Mouse (Mus musculus): ENCODE measurements around the gene Arntl. TPM values are rescaled to one million over a fixed set of nuclear protein-coding genes. Genes with fewer than 3 reads are reported as not detected.

The Arntl gene
- total and polyA plus RNA-seq, 2 experiments from 2014 or later = 21.1 to 29.7 TPM

DNA sequence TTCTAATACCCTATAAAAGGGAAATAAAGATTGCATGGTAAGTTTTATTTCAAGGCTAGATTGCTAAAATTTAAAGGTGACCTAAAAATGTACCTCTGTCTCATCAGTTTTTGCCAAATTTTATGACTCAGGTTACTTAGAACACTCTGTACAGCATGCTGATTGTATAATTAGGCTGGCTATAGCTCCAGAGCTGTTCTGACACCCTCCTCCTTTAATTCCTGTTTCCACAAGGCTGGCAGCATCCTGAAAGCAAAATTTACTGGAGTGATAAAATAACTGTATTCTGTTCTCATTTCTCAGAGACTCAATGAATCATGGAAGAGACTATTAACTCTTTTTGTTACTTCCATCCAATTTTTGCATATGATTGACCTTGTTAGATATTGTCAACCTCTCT, 126.8 kb downstream of the Arntl start:
- no peak for TF ChIP-seq CTCF (IDR thresholded peaks at IDR 0.05)
- Histone ChIP-seq H3K9ac (replicated peaks; ENCODE audit: low read length, poor library complexity, severe bottlenecking) (no peak overlapping the region), H3K4me3 (ENCODE audit: low read depth, low read length) (no peak overlapping the region), H3K9me3 (ENCODE audit: low read length) (no peaks in the 10 kb centered on the region), H3K4me1 (ENCODE audit: insufficient read depth, low read length) (no peaks in the 10 kb centered on the region), H3K36me3 (ENCODE audit: insufficient read depth, low read length) (no peaks in the 10 kb centered on the region; the same call in 1 of the 2 replicates), H3K27ac (ENCODE audit: low read depth, low read length) (no peak overlapping the region), H3K4me2 (ENCODE audit: low read depth, low read length, poor library complexity, severe bottlenecking) (no peak overlapping the region), H3K27me3 (ENCODE audit: insufficient read depth, low read length) (no peaks in the 10 kb centered on the region)
- no peak for DNase-seq (ENCODE audit: low spot score)
- no peak for ATAC-seq (ENCODE audit: low FRiP score)

GRCm38 (mm10) chr7:113335250-113335649, 128.0 kb downstream of the Arntl start:
- H3K4me2 ChIP-seq (ENCODE audit: low read depth, low read length, poor library complexity, severe bottlenecking) = no peak overlapping the region
- H3K9me3 ChIP-seq (ENCODE audit: low read length) = no peaks in the 10 kb centered on the region
- no peaks in the 10 kb centered on the region for H3K27me3 ChIP-seq (ENCODE audit: insufficient read depth, low read length)
- ATAC-seq (ENCODE audit: low FRiP score) (no peak), DNase-seq (ENCODE audit: low spot score) (no peak)
- WGBS = 87% methylated on average over 8 of the region's 8 CpGs
- no peak overlapping the region for H3K27ac ChIP-seq (ENCODE audit: low read depth, low read length)
- H3K9ac ChIP-seq (replicated peaks; ENCODE audit: low read length, poor library complexity, severe bottlenecking) = no peak overlapping the region
- no peak for TF ChIP-seq CTCF (IDR thresholded peaks at IDR 0.05)
- no peaks in the 10 kb centered on the region; the same call in 1 of the 2 replicates for H3K36me3 ChIP-seq (ENCODE audit: insufficient read depth, low read length)
- H3K4me1 ChIP-seq (ENCODE audit: insufficient read depth, low read length) = no peaks in the 10 kb centered on the region
- H3K4me3 ChIP-seq (ENCODE audit: low read depth, low read length) = no peak overlapping the region

- Histone ChIP-seq H3K9ac (replicated peaks; ENCODE audit: low read length, poor library complexity, severe bottlenecking) (peak overlapping the region; percentile 33; the same call in 1 of the 2 replicates), H3K36me3 (ENCODE audit: insufficient read depth, low read length) (no peaks in the 10 kb centered on the region), H3K4me1 (ENCODE audit: insufficient read depth, low read length) (no peaks in the 10 kb centered on the region), H3K4me3 (ENCODE audit: low read depth, low read length) (peak overlapping the region; percentile 18; the same call in 1 of the 2 replicates), H3K27ac (ENCODE audit: low read depth, low read length) (peak overlapping the region; percentile 14; the same call in 1 of the 2 replicates), H3K27me3 (ENCODE audit: insufficient read depth, low read length) (no peaks in the 10 kb centered on the region), H3K4me2 (ENCODE audit: low read depth, low read length, poor library complexity, severe bottlenecking) (peak overlapping the region; percentile 41), H3K9me3 (ENCODE audit: low read length) (no peaks in the 10 kb centered on the region)
- ATAC-seq (ENCODE audit: low FRiP score) = peak; percentile 85
- WGBS = 15% methylated on average over 4 of the region's 4 CpGs
- TF ChIP-seq CTCF (IDR thresholded peaks at IDR 0.05) = no peak
- DNase-seq (ENCODE audit: low spot score) = peak; percentile 87
These were observed 140.0 kb downstream of the Arntl start for GRCm38 (mm10) chr7:113347271-113347670.

DNA sequence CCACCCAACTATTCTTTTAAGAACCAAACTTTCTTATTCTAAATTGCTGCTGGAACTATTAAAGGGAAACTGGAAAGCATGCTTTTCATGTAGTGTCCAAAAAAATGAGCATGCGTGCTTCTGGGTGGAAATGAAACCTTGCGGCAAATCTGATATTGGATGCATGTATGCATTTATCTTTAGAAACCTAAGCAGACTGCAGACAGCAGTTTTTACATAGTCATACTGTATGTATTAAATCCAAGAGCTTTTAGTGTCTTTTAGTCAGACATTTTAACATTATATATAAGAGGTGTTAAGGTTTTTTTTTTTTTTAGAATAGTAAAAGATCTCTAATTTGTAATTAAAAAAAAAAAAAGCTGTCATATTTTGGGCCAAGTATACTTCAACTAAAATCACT, 140.4 kb downstream of the Arntl start:
- no peak for TF ChIP-seq CTCF (IDR thresholded peaks at IDR 0.05)
- Histone ChIP-seq H3K9me3 (ENCODE audit: low read length) (no peaks in the 10 kb centered on the region), H3K4me2 (ENCODE audit: low read depth, low read length, poor library complexity, severe bottlenecking) (peak overlapping the region; percentile 41), H3K4me3 (ENCODE audit: low read depth, low read length) (0 out of 2 replicates have a peak overlapping the region, but pooled peaks have one; percentile 18), H3K4me1 (ENCODE audit: insufficient read depth, low read length) (no peaks in the 10 kb centered on the region), H3K9ac (replicated peaks; ENCODE audit: low read length, poor library complexity, severe bottlenecking) (no peak overlapping the region), H3K27me3 (ENCODE audit: insufficient read depth, low read length) (no peaks in the 10 kb centered on the region), H3K27ac (ENCODE audit: low read depth, low read length) (no peak overlapping the region), H3K36me3 (ENCODE audit: insufficient read depth, low read length) (no peaks in the 10 kb centered on the region)
- 62% methylated on average over 2 of the region's 2 CpGs for WGBS
- DNase-seq (ENCODE audit: low spot score) (peak; percentile 5), ATAC-seq (ENCODE audit: low FRiP score) (no peak)

DNA sequence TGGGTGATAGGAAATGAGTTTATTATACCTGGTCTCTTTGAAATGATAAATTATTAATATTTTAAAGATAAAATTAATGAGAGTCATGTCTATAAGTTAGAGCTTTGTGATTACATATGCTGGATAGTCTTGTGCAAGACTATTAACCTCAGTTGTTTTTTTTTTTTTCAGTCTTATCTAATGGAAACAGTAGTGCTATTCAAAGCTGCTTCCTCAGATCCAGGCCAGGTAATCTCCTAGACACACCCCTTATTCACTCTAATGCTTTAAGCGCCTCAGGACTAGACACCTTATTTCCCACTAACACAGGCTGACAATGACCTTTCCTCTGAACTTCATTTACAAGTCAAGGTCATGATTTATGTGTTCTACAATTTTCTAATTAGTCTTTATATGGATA, 141.8 kb downstream of the Arntl start:
- H3K9ac ChIP-seq (replicated peaks; ENCODE audit: low read length, poor library complexity, severe bottlenecking) = no peak overlapping the region
- no peaks in the 10 kb centered on the region for H3K9me3 ChIP-seq (ENCODE audit: low read length)
- ATAC-seq (ENCODE audit: low FRiP score) (no peak), DNase-seq (ENCODE audit: low spot score) (no peak)
- no peak for TF ChIP-seq CTCF (IDR thresholded peaks at IDR 0.05)
- no peak overlapping the region for H3K4me2 ChIP-seq (ENCODE audit: low read depth, low read length, poor library complexity, severe bottlenecking)
- WGBS = 95% methylated on average over 1 of the region's 1 CpGs
- no peaks in the 10 kb centered on the region for H3K4me1 ChIP-seq (ENCODE audit: insufficient read depth, low read length)
- H3K27ac ChIP-seq (ENCODE audit: low read depth, low read length) = no peak overlapping the region
- no peaks in the 10 kb centered on the region for H3K36me3 ChIP-seq (ENCODE audit: insufficient read depth, low read length)
- no peak overlapping the region for H3K4me3 ChIP-seq (ENCODE audit: low read depth, low read length)
- H3K27me3 ChIP-seq (ENCODE audit: insufficient read depth, low read length) = no peaks in the 10 kb centered on the region

Other genes with a start within 250 kb of the Arntl start
- 59.2 and 73.2 TPM in 2 replicates for gene Btbd10, start 161.9 kb downstream of the Arntl start, total RNA-seq (2014; rRNA removed)
- 85.1 and 88.3 TPM in 2 replicates for gene Btbd10, start 161.9 kb downstream of the Arntl start, polyA plus RNA-seq (2015; fragmentation: Nextera tagmentation; extraction: Ambion mirVana)
- not detected in 2 replicates for gene Pth, start 181.1 kb downstream of the Arntl start, total RNA-seq (2014; rRNA removed)
- not detected in 2 replicates for gene Pth, start 181.1 kb downstream of the Arntl start, polyA plus RNA-seq (2015; fragmentation: Nextera tagmentation; extraction: Ambion mirVana)

All from midbrain, postnatal 0 days (tissue).